Mouse (Mus musculus) ES-Bruce4 (cell line): ENCODE measurements around the gene Extl2.

ENCODE experiments used
- CTCF ChIP-seq: IDR thresholded peaks from one replicate; pipeline ENCODE4 v1.8.1; 2011; ENCODE audit warnings: low read depth, low read length
- POLR2A ChIP-seq: IDR thresholded peaks from one replicate; pipeline ENCODE4 v1.8.1; 2011; ENCODE audit warnings: low read length; ENCODE audit not compliant: insufficient read depth

DNA sequence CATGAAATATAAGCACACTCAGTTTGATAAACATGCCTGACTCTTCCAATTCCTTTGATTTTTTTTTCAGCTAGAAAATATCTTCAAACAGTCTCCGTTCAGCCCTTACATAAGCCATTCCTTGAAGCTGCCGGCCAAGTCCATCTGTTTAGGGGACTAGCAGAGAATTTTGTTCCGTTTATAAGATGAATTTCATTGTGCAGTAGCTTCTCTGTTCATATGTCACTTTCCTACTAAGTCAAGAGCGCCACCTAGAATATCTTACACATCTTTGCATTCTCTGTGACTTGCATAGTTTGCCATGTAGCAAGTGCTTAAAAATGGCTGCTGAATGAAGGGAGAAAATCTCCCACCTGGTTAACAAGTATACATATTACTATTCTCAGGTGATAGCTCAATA is 71.2 kb downstream of the Extl2 start:
- TF ChIP-seq CTCF (no peak), POLR2A (no peak)
